Mouse (Mus musculus) liver, postnatal 0 days (tissue): ENCODE results near the gene Inpp4b.
A peak's percentile ranks its signal among the peaks of the same experiment; 100 is the strongest.

ENCODE experiments used
- CTCF ChIP-seq: sonication (generic); IDR thresholded peaks from 2 replicates; pipeline ENCODE4 v1.5.1; 2016; ENCODE audit warnings: antibody characterized with exemption, low read depth
- EP300 ChIP-seq: IDR thresholded peaks from 2 replicates; pipeline ENCODE4 v1.6.1; 2016; ENCODE audit warnings: antibody characterized with exemption, low read depth, mild to moderate bottlenecking

- TF ChIP-seq CTCF, result peak; percentile 80
- TF ChIP-seq EP300, result no peak
Observed at GRCm38 (mm10) chr8:81349452-81349851, 7.1 kb downstream of the Inpp4b start.
